Mouse (Mus musculus) Patski (cell line): ENCODE data around the gene Oit1. TPM values are rescaled to one million over a fixed set of nuclear protein-coding genes. Genes with fewer than 3 reads are reported as not detected.
A peak's percentile ranks its signal among the peaks of the same experiment; 100 is the strongest.

Source experiments
- ATAC-seq: fragments of 100-300 bp; one replicate; pipeline ENCODE4 v1.8.0; 2021
- CTCF ChIA-PET: fragments of 350-600 bp; sonication (Branson Sonifier 250); formaldehyde crosslinking; loops from one replicate; lab custom pipeline; 2022; ENCODE audit warnings: inconsistent platforms; lab: Charles Lee
- POLR2A ChIA-PET: fragments of 350-600 bp; sonication (Branson Sonifier 250); formaldehyde crosslinking; loops from one replicate; lab custom pipeline; 2022; ENCODE audit warnings: antibody characterized with exemption, inconsistent platforms; lab: Charles Lee
- DNase-seq: peaks from one replicate; pipeline ENCODE4 v3.0.0-alpha.2; 2011; ENCODE audit warnings: low read depth, low spot score
- H3K27me3 ChIP-seq: fragments of 371-371 bp; one replicate; pipeline ENCODE4 v1.5.1; 2021
- CTCF ChIP-seq: fragments of 100-300 bp; IDR thresholded peaks from one replicate; pipeline ENCODE4 v1.5.1; 2021
- in situ Hi-C: fragments of 300-500 bp; cut with MboI; formaldehyde crosslinking; loops from 3 replicates; pipeline ENCODE4 v1.11.1; 2018; ENCODE audit warnings: low pct_unique_long_range_greater_than_20kb, mixed read lengths
- polyA plus RNA-seq: library from polyadenylated mRNA; unstranded; gene quantifications from one replicate; pipeline ENCODE4 v1.2.3, GENCODE M21; 2021

The Oit1 gene
- polyA plus RNA-seq, 1 experiment from 2014 or later = 0.18 TPM

GRCm38 (mm10) chr14:8325746-8326145 lies 52.8 kb downstream of the Oit1 start:
- no peaks in the 10 kb centered on the region for H3K27me3 ChIP-seq
- ATAC-seq (no peak), DNase-seq (no peak)
- ChIA-PET CTCF (interaction anchor here (1.1 to 1.3 kb wide), 3 partner anchors 12 to 93 kb away, joined by 3 to 7 read pairs (median 3); no protein-coding TSS in a partner anchor), POLR2A (no interaction called here)
- TF ChIP-seq CTCF = no peak
- in situ Hi-C loops = loop anchor here (5.0 to 25.0 kb wide), 2 partner anchors 223 to 488 kb away; no protein-coding TSS in a partner anchor

GRCm38 (mm10) chr14:8320528-8320927 lies 58.0 kb downstream of the Oit1 start:
- in situ Hi-C loops = no loop called here
- DNase-seq (no peak), ATAC-seq (no peak)
- TF ChIP-seq CTCF = no peak
- H3K27me3 ChIP-seq = no peaks in the 10 kb centered on the region
- POLR2A ChIA-PET = interaction anchor here (1.0 to 1.3 kb wide), 3 partner anchors 10 to 19 kb away, joined by 3 to 7 read pairs (median 5); no protein-coding TSS in a partner anchor
- CTCF ChIA-PET = interaction anchor here (0.9 to 1.7 kb wide), 4 partner anchors 12 to 78 kb away, joined by 3 to 5 read pairs (median 4); no protein-coding TSS in a partner anchor

DNA sequence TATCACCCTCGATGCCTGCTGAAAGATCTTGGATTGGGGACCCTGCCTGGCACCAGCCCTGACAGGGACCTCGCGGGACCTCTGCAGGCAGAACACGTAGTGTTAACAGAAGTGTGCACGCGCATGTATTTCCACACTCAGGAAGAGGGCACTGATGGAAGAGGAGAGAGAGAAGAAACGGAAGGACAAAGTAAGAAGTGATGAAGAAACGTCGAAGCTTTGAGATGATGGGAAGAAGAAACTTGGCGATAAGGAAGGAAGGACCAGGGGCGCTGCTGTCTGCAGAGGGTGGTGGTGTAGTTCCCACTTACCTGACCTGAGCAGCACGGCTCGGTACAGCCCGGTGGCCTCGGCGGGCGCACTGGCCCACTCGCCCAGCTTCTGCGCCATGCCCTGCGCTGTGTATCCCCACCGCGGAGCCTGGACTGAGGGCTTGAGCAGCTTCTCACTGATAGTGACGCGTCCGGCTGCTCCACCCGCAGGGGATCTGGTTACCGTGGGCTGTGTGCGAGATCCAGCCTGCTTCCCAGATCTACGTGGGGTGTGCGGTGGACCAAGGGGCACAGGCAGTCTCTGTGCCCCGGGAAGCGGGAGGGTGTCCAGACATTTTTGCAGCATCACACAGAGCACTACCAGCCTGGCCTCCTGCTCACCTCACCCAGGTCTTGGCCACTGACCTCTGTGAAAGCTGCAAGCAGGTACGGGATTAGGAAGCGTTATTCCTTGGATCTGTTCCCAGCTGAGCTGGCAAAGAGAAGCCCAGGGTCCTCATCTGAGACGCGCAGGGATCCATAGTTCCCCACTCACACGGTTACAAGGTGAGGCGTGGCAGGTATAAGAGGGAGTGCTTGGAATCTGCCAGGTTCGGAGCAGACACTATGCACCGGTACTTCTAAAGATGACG lies 61.1 kb downstream of the Oit1 start, which contains the start of gene Fam107a:
Fam107a (minus strand) TSS at position 830 of the 904 bp plus-strand sequence.
- no peaks in the 10 kb centered on the region for H3K27me3 ChIP-seq
- POLR2A ChIA-PET = no interaction called here
- TF ChIP-seq CTCF = no peak

GRCm38 (mm10) chr14:8316366-8317193 lies 62.0 kb downstream of the Oit1 start:
- ChIA-PET CTCF (no interaction called here), POLR2A (no interaction called here)
- no peak for TF ChIP-seq CTCF
- ATAC-seq = no peak
- no peaks in the 10 kb centered on the region for H3K27me3 ChIP-seq
- DNase-seq = no peak
- in situ Hi-C loops = no loop called here

More for the DNA sequence above, 61.1 kb downstream of the Oit1 start, which contains the start of gene Fam107a:
- DNase-seq (no peak), ATAC-seq (no peak)
- CTCF ChIA-PET = no interaction called here
- in situ Hi-C loops = no loop called here

GRCm38 (mm10) chr14:8315169-8315568 lies 63.4 kb downstream of the Oit1 start:
- DNase-seq (no peak), ATAC-seq (no peak)
- no peak for TF ChIP-seq CTCF
- in situ Hi-C loops = no loop called here
- CTCF ChIA-PET = interaction anchor here (1.0 to 1.9 kb wide), 4 partner anchors 8 to 73 kb away, joined by 4 to 6 read pairs (median 6); no protein-coding TSS in a partner anchor
- no peaks in the 10 kb centered on the region for H3K27me3 ChIP-seq
- POLR2A ChIA-PET = no interaction called here

GRCm38 (mm10) chr14:8314536-8314935 lies 64.0 kb downstream of the Oit1 start:
- ChIA-PET POLR2A (no interaction called here), CTCF (interaction anchor here (1.0 to 1.9 kb wide), 4 partner anchors 9 to 72 kb away, joined by 4 to 6 read pairs (median 6); no protein-coding TSS in a partner anchor)
- H3K27me3 ChIP-seq = no peaks in the 10 kb centered on the region
- DNase-seq (no peak), ATAC-seq (no peak)
- in situ Hi-C loops = no loop called here
- peak; percentile 54 for TF ChIP-seq CTCF

DNA sequence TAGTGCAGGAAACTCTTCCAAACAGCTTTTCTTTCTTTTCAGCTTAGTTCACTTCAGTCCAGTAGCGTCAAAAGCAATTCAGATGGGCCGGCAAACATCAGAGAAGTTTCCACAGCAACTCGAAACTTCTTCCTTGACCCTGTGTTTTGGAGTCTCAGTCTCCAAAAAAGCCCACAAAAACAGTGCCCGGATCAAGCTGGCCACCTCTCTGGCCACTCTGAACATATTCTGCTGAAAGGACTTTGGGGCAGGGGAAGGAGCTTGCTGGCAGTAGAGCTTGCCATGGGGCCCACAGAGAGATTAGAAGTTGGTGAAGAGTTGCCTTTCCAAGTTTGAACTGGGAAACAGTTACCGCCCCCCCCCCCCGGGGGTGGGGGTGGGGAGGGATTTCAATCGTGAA lies 64.7 kb downstream of the Oit1 start:
- DNase-seq = no peak
- POLR2A ChIA-PET = interaction anchor here (0.9 kb wide), 1 partner anchor 9 kb away, joined by 3 read pairs; no protein-coding TSS in a partner anchor
- in situ Hi-C loops = no loop called here
- no peak for ATAC-seq
- H3K27me3 ChIP-seq = no peaks in the 10 kb centered on the region
- TF ChIP-seq CTCF = no peak
- CTCF ChIA-PET = interaction anchor here (0.8 to 1.9 kb wide), 3 partner anchors 12 to 71 kb away, joined by 3 to 6 read pairs (median 6); no protein-coding TSS in a partner anchor

GRCm38 (mm10) chr14:8309621-8310141 lies 68.9 kb downstream of the Oit1 start:
- peak; percentile 48 for ATAC-seq
- CTCF ChIA-PET = interaction anchor here (1.6 to 6.9 kb wide), 8 partner anchors 9 to 67 kb away, joined by 5 to 34 read pairs (median 10); no protein-coding TSS in a partner anchor
- no peaks in the 10 kb centered on the region for H3K27me3 ChIP-seq
- DNase-seq = no peak
- POLR2A ChIA-PET = interaction anchor here (0.6 to 3.6 kb wide), 6 partner anchors 11 to 24 kb away, joined by 3 to 21 read pairs (median 7); no protein-coding TSS in a partner anchor
- no peak for TF ChIP-seq CTCF
- in situ Hi-C loops = no loop called here

DNA sequence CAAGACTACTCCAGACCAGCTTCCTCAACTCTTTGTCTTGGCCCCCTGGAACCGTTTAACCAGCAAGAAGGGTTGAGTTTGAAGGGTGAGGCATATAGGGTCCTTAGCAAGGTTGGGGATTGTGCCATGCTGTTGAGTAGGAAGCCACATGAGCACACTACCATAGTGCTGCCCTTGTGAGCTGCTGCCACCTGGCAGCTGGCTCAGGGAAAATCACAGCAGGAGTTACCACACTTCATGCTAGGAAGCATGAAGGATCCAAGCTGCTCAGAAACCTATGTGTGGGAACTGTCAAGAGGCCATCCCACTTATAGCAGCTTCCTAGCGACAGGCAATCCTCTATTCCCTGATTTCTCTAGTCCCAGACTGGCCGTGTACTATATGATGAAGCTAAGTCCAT lies 69.9 kb downstream of the Oit1 start:
- ChIA-PET POLR2A (interaction anchor here (0.6 to 3.6 kb wide), 9 partner anchors 10 to 93 kb away, joined by 3 to 21 read pairs (median 5); no protein-coding TSS in a partner anchor), CTCF (interaction anchor here (0.7 to 6.9 kb wide), 12 partner anchors 8 to 216 kb away, joined by 3 to 34 read pairs (median 6); no protein-coding TSS in a partner anchor)
- in situ Hi-C loops = no loop called here
- H3K27me3 ChIP-seq = no peaks in the 10 kb centered on the region
- no peak for ATAC-seq
- DNase-seq = no peak
- peak; percentile 48 for TF ChIP-seq CTCF
